Mouse (Mus musculus) cerebellum, adult 2 months (tissue): ENCODE results near the gene Tbata.

Experiments used
- CTCF ChIP-seq: fragments of 200-500 bp; IDR thresholded peaks from 2 replicates; pipeline ENCODE4 v1.5.1; 2011; ENCODE audit warnings: low read depth, mild to moderate bottlenecking, control low read depth, low read length, moderate library complexity, borderline replicate concordance; ENCODE audit not compliant: insufficient read depth
- POLR2A ChIP-seq: fragments of 200-500 bp; IDR thresholded peaks from 2 replicates; pipeline ENCODE4 v1.6.1; 2011; ENCODE audit warnings: low read length, control low read depth, borderline replicate concordance; ENCODE audit not compliant: insufficient read depth

DNA sequence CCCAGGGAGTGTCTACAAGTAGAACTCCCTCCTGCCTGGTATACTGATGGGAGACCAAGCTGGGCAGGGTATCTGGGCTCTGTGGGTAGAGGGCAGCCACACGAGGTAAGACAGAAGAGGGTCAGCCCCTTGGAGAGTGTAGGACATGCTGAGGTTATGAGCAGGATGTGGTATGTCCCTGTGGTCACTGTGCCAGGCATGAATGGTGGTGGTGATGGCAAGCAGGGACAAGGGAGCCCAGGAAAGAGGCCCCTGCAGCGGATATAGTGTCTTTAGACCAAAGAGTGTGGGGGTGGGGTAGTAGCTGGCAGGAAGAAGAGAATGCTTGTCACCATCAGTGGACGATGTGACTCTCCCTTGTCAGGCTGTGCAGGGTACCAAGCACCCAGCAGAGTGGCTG lies 16.3 kb downstream of the Tbata start:
- TF ChIP-seq CTCF (no peak), POLR2A (no peak)
